Mouse (Mus musculus) brain, embryonic 14.5 days (tissue): ENCODE measurements around the gene Zfp800. TPM values are rescaled to one million over a fixed set of nuclear protein-coding genes. Genes with fewer than 3 reads are reported as not detected.
A peak's percentile ranks its signal among the peaks of the same experiment; 100 is the strongest.

ENCODE experiments used
- DNase-seq: peaks from one replicate; pipeline ENCODE4 v3.0.0-alpha.2; 2011; ENCODE audit warnings: low read depth
- CTCF ChIP-seq: fragments of 200-500 bp; IDR thresholded peaks from 2 replicates; pipeline ENCODE4 v1.5.1; 2012; ENCODE audit warnings: inconsistent platforms, mild to moderate bottlenecking, moderate library complexity, borderline replicate concordance; ENCODE audit not compliant: insufficient read depth, insufficient read length; ENCODE audit errors: extremely low read depth
- POLR2A ChIP-seq: fragments of 200-500 bp; IDR thresholded peaks from 2 replicates; pipeline ENCODE4 v1.6.1; 2012; ENCODE audit warnings: mild to moderate bottlenecking, inconsistent platforms, borderline replicate concordance; ENCODE audit not compliant: poor library complexity, insufficient read depth, insufficient read length, severe bottlenecking; ENCODE audit errors: extremely low read depth
- polyA plus RNA-seq: library from polyadenylated mRNA; depleted of rRNA; stranded (reverse); fragments of >200 nt; gene quantifications from 2 replicates; pipeline ENCODE4 v1.2.3, GENCODE M21; 2012; rRNA removed

Zfp800 gene
- polyA plus RNA-seq, 1 experiment = 8.8 TPM

DNA sequence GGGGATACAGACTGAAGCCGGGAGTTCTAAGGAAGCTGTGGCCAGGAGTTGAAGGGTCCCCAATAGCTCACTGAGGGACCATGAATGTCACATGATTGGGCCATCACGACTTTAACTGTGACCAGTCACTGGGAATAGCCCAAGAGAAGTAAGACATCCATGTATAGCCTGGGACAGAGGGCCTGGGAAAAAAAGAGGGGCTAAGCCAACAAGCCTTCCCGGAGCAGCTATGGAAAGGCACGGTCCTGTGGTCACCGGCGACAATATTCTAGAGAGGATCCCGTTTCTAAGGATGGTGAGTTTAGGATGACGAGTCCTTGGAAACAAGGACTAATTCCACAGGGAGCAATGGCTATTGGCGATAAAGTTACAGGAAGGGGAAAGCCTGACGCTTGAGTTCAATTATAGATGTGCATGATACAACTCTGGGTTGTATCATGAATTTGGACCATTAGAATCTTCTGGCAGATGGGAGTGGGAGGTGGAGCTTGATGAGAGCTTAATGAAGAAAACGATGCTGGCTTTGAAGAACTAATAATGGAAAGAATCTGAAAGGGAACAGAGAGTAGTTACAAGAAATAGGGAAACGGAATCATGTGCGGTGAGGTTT lies 183.0 kb downstream of the Zfp800 start:
- DNase-seq = no peak
- TF ChIP-seq CTCF (no peak), POLR2A (no peak)

DNA sequence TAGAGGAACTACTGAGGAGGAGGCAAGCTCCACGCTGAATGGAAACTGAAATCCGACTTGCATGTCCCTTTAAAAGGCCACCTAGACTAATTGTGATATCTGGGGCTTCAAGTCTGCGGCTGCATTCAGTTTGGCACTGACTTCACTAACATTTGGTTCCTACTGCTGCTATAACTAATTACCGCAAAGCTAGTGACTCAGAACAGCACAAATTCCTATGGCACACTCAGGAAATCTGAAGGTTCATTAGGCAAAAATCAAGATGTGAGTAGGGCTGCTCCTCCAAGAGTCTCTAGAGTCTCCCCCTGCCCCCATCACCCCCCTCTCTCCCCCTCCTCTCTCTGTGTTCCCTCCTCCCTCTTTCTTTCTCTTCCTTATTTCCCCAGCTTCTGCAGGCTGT lies 194.4 kb downstream of the Zfp800 start:
- DNase-seq = peak; percentile 61

DNA sequence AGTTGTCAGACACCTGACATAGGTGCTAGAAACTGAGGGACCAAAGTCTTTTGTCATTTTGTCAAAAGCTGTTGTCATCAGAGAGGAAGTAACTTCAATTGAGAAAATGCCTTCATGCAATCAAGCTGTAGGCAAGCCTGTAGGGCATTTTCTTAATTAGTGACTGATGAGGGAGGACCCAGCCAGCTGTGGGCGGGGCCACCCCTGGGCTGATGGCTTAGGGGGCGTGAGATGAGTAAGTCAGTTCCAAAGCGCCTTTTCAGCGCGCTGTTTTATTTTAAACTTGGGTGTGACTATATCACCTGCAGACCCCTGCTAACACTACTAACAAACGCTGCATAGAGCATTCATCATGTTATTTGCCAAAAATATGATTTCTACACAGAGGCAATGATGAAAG lies 195.0 kb downstream of the Zfp800 start:
- no peak for DNase-seq
- TF ChIP-seq POLR2A = no peak
- TF ChIP-seq CTCF = no peak

More for the DNA sequence above, 194.4 kb downstream of the Zfp800 start:
- TF ChIP-seq POLR2A (no peak), CTCF (no peak)

DNA sequence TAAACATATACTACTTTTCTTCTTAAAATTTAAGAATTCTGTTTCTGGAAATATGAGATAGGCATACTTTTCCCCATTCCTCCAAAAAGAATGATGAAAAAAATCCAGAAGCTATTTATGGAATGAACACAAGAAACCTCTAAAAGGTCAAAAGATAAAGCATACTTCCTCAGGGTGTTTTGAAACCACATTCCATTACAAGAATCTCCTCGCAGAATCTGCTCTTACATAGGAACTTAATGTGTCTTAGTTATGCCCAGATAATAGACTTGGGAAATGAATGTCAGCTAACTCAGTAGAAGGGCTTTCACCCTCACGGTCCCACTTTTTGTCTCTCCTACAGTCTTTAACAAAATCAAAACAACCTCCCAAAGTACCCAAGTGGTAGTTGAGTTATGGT lies 203.9 kb downstream of the Zfp800 start:
- TF ChIP-seq CTCF (no peak), POLR2A (no peak)
- no peak for DNase-seq

DNA sequence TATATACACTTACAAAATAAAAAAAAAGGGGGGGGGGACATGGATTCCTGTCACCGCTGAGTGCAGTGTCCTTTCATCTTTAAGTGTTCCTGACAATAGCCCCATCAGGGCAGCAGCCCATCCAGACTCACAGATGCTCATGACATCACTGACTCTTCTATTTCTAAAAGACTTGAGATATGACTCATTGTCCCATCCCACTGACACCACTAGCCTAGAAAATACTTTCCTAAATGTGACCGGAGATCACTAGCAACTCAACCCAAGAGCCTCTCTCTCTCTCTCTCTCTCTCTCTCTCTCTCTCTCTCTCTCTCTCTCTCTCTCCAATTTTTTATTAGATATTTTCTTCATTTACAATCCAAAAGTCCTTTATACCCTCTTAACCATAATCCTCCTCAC lies 205.9 kb downstream of the Zfp800 start:
- TF ChIP-seq CTCF (no peak), POLR2A (no peak)
- DNase-seq = no peak

Other genes with a start within 250 kb of the Zfp800 start
- 428 and 477 TPM in 2 replicates for gene Arf5, start 25.6 kb upstream of the Zfp800 start, polyA plus RNA-seq
- 0.05 and 0.15 TPM in 2 replicates for gene Fscn3, start 29.8 kb upstream of the Zfp800 start, polyA plus RNA-seq
- gene Gcc1, start 30.4 kb upstream of the Zfp800 start, polyA plus RNA-seq = 6.3 and 9.1 TPM in 2 replicates
- 0.30 TPM in 1 of 2 replicates, not detected in the other for gene Pax4, start 51.3 kb upstream of the Zfp800 start, polyA plus RNA-seq
- gene Snd1, start 77.1 kb upstream of the Zfp800 start, polyA plus RNA-seq = 59.2 and 73.1 TPM in 2 replicates